Mouse (Mus musculus): ENCODE data around the gene Abhd17a.

GRCm38 (mm10) chr10:80609269-80609924 lies 19.3 kb upstream of the Abhd17a start:
- TF ChIP-seq CTCF (conservative IDR thresholded peaks at IDR 0.05 in 1 of 2, IDR thresholded peaks at IDR 0.05 in 1 of 2; ENCODE audit: low read depth in 2 of 2, low read length in 2 of 2) (no peak), POLR2A (IDR thresholded peaks at IDR 0.05; ENCODE audit: low read depth, low read length) (no peak), MYC (IDR thresholded peaks at IDR 0.05; ENCODE audit: low read depth, low read length) (no peak), ZMIZ1 (IDR thresholded peaks at IDR 0.05; ENCODE audit: low read depth, low read length) (no peak), MAZ (IDR thresholded peaks at IDR 0.05; ENCODE audit: low read depth, low read length) (no peak), EP300 (IDR thresholded peaks at IDR 0.05; ENCODE audit: low read length) (no peak), CHD1 (IDR thresholded peaks at IDR 0.05; ENCODE audit: low read depth, low read length) (no peak), GABPA (IDR thresholded peaks at IDR 0.05; ENCODE audit: insufficient replicate concordance, low read depth, low read length) (no peak), MAFK (IDR thresholded peaks at IDR 0.05; ENCODE audit: insufficient replicate concordance, low read length) (no peak)

Measured in CH12.LX (cell line).